Mouse (Mus musculus) adrenal gland, adult 18-20 months (tissue): ENCODE results near the gene Zfhx2. TPM values are rescaled to one million over a fixed set of nuclear protein-coding genes. Genes with fewer than 3 reads are reported as not detected.

Experiments used
- DNase-seq, 2 experiments: peaks; one replicate each; pipeline ENCODE4 v3.0.0; 2021 to 2022; ENCODE audit warnings: low spot score in 2 of 2
- long read RNA-seq, 2 experiments: library from polyadenylated mRNA; stranded (forward); transcript quantifications; one replicate each; pipeline ENCODE4 v2.0.0; 2021
- total RNA-seq, 2 experiments: library from RNA; stranded (reverse); gene quantifications; 1 replicate in 1 of 2; 2 replicates in 1 of 2; pipeline ENCODE4 v1.2.3; 2021

The Zfhx2 gene
- total RNA-seq, result 1 to 10 TPM; 6.1 to 7.4 TPM
- long read RNA-seq, experiment 1, partial matches to known transcripts, result 1 of 2 reads
- long read RNA-seq, experiment 1, other reads (novel, unspliced or antisense), result 1 of 2 reads
- long read RNA-seq, experiment 2, full-length matches to known transcripts, result 1 of 1 reads
- long read RNA-seq, experiment 2, partial matches to known transcripts, result 0 of 1 reads
- long read RNA-seq, experiment 2, other reads (novel, unspliced or antisense), result 0 of 1 reads

- DNase-seq, result peak; percentile 89 to 93
Observed at GRCm38 (mm10) chr14:55092011-55092577, at the start of gene Zfhx2. Gene Zfhx2, minus strand, starts transcription at chr14:55092324.

- no peak for DNase-seq
Observed at GRCm38 (mm10) chr14:55139313-55139712, 47.2 kb upstream of the Zfhx2 start.

GRCm38 (mm10) chr14:55135676-55136075 is 43.6 kb upstream of the Zfhx2 start:
- no peak for DNase-seq

DNA sequence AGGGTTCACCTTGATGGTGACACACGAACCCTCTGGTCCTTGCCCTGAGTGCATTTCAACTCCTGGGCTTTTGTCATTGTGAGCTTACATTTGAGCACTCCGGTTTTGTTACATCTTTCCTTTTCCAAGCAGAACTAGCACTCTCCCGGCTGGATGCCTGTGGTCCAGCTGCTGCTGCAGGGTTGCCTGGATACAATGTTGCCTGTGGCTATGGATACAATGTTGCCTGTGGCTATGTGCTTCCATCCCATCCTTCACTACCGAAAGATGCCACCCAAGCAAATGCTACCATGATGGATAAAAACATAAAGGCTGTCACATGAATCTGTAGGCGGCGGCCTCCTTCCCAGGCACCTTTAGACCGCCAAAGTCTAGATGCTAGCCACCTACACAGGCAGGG is 34.4 kb upstream of the Zfhx2 start:
- DNase-seq, result no peak

DNA sequence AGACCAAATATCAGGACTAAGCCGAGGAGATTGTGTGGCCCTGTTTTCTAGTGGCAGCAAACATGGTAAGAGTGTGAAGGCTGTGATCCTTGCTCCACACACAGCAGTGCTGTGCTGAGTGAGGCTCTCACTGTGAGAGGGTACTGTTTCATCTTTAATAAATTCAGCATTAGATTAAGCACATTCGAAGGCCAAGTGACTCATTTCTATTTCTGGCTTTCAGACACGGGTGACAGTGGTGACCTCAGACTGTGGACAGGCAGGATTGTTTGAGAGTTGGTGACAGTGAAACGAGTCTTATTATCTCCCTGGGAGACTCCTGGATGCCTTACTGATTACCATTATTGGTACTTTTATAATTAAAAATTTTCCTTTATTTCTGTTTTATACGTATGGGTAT is 33.6 kb upstream of the Zfhx2 start:
- DNase-seq, result no peak

DNA sequence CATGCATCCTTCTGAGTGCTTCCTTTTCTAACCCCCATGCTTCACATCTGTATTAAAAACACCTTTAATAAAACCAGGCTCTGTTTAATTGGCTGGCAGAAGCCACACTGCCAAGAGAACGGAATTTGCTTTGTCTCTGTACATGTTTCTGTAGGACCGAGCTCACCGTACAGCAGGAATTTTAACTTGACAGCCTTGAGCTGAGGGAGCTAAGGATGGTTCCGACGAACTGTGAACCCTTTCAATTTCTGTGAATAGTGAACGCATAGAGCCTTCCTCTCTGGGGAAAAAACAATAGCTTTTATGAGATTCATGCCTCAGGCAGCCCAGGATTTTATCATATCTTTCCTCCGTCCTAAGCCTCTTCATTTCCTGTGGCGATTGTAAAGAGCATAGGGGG is 30.2 kb upstream of the Zfhx2 start:
- no peak for DNase-seq

DNA sequence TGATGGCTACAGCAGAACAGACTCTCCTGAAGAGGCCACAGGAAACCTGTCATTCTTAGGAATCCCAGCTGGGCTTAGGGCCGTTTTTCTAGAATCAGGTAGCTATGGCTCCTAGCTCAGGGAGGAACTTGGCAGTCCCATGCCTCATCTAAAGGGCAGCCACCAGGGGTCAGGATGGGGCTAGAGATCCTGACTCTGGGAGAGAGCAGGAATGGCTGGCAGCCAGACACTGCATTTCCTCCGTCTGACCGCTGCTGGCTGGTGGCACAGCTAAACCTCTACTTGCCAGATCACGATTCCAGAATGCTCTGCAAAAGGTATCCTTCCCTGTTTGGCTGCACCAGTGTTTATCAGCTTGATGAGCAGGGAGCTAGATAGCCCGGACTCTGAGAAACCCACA is 29.8 kb upstream of the Zfhx2 start:
- DNase-seq, result peak; percentile 72 to 76

DNA sequence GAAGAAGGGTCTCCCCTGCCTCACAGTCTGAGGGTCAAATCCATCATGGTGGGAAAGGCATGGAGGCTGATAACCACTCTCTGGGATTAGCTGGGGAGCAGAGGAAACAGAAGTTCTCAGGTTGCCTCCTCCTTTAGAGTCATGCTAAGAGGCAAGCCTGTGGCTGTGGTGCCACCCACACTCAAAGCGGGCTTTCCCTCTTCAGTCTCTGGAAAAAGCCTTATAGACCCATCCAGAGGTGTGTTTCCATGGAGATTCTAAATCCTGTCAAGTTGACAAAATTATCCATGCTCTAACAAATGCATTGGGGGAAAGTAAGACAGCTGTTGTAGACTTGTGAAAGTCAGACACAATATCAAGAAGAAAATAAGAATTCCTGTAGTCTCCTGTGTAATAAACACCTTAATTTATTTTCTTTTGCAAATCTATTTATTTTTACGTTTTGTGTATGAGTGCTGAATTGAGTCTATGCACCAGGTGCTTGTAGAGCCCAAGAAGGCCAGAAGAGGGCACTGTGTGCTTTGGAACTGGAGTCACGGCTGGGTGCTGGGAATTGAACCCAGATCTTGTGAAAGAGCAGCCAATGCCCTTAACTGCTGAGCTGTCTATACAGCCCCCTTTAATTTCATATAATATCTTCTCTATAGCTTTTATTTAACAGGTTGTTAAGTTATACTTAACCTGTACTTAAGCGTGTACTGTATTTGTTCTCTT is 27.5 kb upstream of the Zfhx2 start:
- DNase-seq, result no peak

DNA sequence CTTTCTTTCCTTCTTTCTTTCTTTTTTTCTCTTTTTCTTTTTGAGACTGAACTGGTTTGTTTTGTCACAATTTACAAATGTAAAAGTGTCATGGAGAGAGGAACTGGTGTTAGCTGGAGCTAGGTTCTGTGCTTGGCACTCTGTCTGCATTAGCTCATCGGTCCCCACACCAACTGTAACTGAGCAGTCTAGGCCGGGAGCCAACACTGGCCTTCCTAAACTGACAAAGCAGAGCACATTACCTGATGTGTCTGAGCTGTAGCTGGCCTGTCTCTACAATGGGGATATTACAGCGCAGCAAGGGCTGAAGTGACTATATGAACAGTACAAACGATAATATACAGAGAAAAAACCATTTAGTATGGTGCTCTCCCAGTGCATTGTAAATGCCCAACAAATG is 26.7 kb upstream of the Zfhx2 start:
- no peak for DNase-seq

GRCm38 (mm10) chr14:55116425-55117200 is 24.5 kb upstream of the Zfhx2 start, which contains the start of gene Jph4:
Gene Jph4, minus strand, starts transcription at chr14:55116935.
- DNase-seq, result no peak

DNA sequence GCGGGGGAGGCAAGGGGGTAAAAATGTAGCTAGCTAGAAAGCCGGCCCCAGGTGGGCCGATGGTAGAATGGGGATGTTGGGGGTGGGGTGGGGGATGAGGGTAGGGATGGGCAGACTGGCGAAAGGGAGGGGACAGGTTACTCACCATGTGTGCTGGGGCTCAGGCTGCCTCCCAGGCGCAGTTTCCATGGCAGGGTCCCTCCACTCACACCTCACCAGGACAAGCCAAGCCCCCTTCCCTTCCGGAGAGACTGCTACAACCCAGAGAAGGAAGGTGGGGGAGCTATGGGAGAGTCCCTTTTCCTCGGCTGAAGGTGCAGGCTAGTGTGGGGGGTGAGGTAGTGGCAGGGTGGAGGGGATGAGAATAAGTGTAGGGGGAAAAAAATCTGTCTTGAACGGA is 23.7 kb upstream of the Zfhx2 start:
- no peak for DNase-seq

- peak; percentile 47 to 60 for DNase-seq
Observed at GRCm38 (mm10) chr14:55114759-55115701, 22.9 kb upstream of the Zfhx2 start.

DNA sequence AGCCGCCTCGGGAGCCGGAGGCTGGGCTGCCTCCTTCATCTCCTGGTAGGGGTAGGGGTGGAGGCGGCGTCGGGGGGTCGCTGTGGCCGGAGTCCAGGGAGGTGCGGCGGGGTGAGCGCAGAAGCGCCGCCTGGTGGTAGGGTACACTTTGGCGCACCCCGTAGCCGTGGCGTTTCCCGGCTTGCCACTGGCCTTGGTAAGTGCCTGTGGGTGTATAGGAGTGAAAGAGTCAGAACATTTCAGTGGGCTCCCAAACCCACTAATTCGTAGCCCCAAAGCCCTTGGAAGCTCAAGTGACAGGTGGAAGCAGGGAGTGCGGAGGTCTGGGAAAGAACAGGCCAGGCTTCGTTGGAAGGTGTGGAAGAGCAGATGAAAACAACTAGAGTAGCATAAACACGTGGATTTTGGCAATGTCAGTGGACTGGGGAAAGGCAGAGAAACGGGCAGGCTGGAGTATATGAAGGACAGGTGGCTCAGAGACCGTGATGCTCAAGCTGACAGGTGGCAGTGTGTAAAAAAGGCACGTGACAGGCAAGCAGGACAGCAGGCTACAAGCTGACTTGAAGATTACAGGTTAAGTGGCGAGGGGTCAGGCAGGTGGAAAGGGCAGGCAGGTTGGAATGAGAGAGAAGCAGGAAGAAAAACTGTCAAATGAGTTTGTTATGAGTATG is 22.0 kb upstream of the Zfhx2 start:
- DNase-seq, result no peak

GRCm38 (mm10) chr14:55113351-55113974 is 21.3 kb upstream of the Zfhx2 start:
- no peak for DNase-seq

DNA sequence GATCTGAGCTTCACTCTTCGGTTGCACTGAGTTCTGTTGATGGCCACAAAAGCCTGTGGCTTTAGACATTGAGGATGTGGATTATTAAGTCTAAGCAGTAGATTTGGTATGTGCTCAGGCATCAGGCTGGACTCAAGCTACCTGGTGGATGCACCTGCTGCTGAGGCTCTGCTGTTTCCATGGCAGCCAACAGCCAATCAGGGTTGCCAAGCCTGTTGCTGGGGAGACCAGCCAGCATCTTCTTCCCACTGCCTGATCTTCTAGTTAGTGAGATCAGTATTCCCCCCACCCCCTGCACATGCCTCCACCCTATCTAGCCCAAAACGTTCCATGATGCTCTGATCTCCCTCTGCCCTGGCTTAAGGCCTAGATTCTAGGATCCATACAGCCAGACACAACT is 19.6 kb upstream of the Zfhx2 start:
- DNase-seq, result no peak

DNA sequence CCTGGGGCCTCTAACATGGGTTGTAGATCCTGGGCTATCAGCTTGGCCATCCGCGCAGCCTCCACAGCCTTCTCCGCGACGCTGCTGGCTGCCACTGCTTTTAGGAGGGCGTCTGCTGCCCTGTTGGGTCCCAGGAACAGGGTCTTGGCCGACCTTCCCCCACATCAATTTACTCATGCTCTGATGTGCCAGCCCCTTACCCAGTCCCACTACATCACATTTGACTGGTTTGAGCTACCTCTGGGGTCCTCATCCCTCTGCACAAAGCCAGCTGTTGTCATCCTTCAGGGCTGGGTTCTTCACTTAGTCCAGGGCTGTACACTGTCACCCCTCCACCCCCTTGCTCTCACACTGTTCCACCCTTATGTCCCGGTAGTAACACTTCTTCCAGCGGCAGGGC is 18.0 kb upstream of the Zfhx2 start:
- no peak for DNase-seq

- DNase-seq, result no peak
Observed at GRCm38 (mm10) chr14:55109048-55109873, 17.1 kb upstream of the Zfhx2 start.

GRCm38 (mm10) chr14:55108202-55108870 is 16.2 kb upstream of the Zfhx2 start:
- DNase-seq, result no peak
